Mouse (Mus musculus) liver, embryonic 16.5 days (tissue): ENCODE measurements around the gene Gm12185. TPM values are rescaled to one million over a fixed set of nuclear protein-coding genes. Genes with fewer than 3 reads are reported as not detected.

Source experiments
- ATAC-seq: fragments of 200-750 bp; cut with Nextera tagmentation; 2 replicates; pipeline ENCODE4 v1.8.0; 2017; ENCODE audit warnings: low read depth, mild to moderate bottlenecking, moderate number of reproducible peaks, moderate library complexity
- H3K27ac ChIP-seq: fragments of 300-500 bp; sonication (generic); 2 replicates; pipeline ENCODE4 v1.5.1; 2014; ENCODE audit warnings: mild to moderate bottlenecking, low read length
- H3K27me3 ChIP-seq: fragments of 300-500 bp; sonication (generic); 2 replicates; pipeline ENCODE4 v1.6.1; 2014; ENCODE audit warnings: low read depth, low read length, mixed read lengths; ENCODE audit not compliant: control insufficient read depth, insufficient read depth
- H3K36me3 ChIP-seq: fragments of 300-500 bp; sonication (generic); 2 replicates; pipeline ENCODE4 v1.6.1; 2014; ENCODE audit warnings: mild to moderate bottlenecking; ENCODE audit not compliant: control insufficient read depth, insufficient read depth
- H3K4me1 ChIP-seq: fragments of 300-500 bp; sonication (generic); 2 replicates; pipeline ENCODE4 v1.6.1; 2014; ENCODE audit warnings: low read depth, low read length, mixed read lengths; ENCODE audit not compliant: control insufficient read depth
- H3K4me2 ChIP-seq: fragments of 300-500 bp; sonication (generic); 2 replicates; pipeline ENCODE4 v1.6.1; 2014; ENCODE audit warnings: low read depth, low read length, mixed read lengths
- H3K4me3 ChIP-seq: fragments of 300-500 bp; sonication (generic); 2 replicates; pipeline ENCODE4 v1.5.1; 2014; ENCODE audit warnings: low read depth, mild to moderate bottlenecking, low read length
- H3K9ac ChIP-seq: fragments of 300-500 bp; sonication (generic); 2 replicates; pipeline ENCODE4 v1.6.1; 2014; ENCODE audit warnings: low read depth, low read length
- H3K9me3 ChIP-seq: fragments of 300-500 bp; sonication (generic); replicated peaks from 2 replicates; pipeline ENCODE4 v1.6.1; 2016; ENCODE audit warnings: low read length; ENCODE audit not compliant: control insufficient read depth
- WGBS: fragments of 180-500 bp; shearing (Covaris S2); extraction: QIAGEN DNeasy Blood & Tissue Kit; methylation state at CpG from one replicate; pipeline ENCODE4 v1.1.7; 2014; ENCODE audit not compliant: insufficient replicate concordance; 5-methylcytosine and 5-hydroxymethylcytosine counted together
- polyA plus RNA-seq: library from polyadenylated mRNA; unstranded; fragments of >200 nt; fragmentation: Nextera tagmentation; extraction: Ambion mirVana; gene quantifications from 2 replicates; pipeline ENCODE4 v1.2.1, GENCODE M21; 2015

Gene Gm12185
- polyA plus RNA-seq, 1 experiment from 2014 or later = not detected

GRCm38 (mm10) chr11:48871201-48871772, 120.7 kb downstream of the Gm12185 start, which contains the start of gene Irgm1:
Gene Irgm1, minus strand, starts transcription at chr11:48871683.
- Histone ChIP-seq H3K4me1 (peaks cover 52% of the 10 kb centered on the region), H3K4me2 (peak within 1 kb of the TSS; percentile 77)

DNA sequence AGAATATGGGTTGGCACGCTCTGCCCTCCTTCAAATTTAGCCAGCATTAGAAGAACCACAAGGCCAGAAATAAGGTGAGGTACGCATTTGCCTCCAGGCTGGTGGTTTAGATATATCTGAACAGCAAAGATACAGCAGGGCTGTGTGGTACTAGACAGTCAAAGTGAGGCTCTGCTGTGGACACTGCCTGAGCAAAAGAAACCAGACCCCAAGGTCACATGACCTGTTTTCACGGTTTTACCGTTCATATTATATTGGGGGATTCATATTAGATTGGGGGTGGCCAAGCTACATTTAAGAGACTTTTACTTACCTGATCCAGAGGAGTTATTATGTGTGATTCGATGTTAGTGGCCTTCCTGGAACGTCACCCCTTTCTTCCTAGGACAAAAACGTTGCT, 121.2 kb downstream of the Gm12185 start:
- Histone ChIP-seq H3K4me2 (peak overlapping the region; percentile 77), H3K9me3 (no peaks in the 10 kb centered on the region), H3K4me3 (peak overlapping the region; percentile 73), H3K4me1 (peaks cover 52% of the 10 kb centered on the region), H3K9ac (peak overlapping the region; percentile 79), H3K36me3 (peaks cover 10% of the 10 kb centered on the region), H3K27ac (peak overlapping the region; percentile 92), H3K27me3 (no peaks in the 10 kb centered on the region)
- ATAC-seq = peak; percentile 30; the same call in 1 of the 2 replicates
- 6% methylated on average over 7 of the region's 7 CpGs for WGBS

More at GRCm38 (mm10) chr11:48871201-48871772, 120.7 kb downstream of the Gm12185 start, which contains the start of gene Irgm1:
- Histone ChIP-seq H3K9ac (peak within 1 kb of the TSS; percentile 79), H3K4me3 (peak within 1 kb of the TSS; percentile 73), H3K9me3 (no peaks in the 10 kb centered on the region), H3K27ac (peak within 1 kb of the TSS; percentile 92), H3K36me3 (peaks cover 5% of the 10 kb centered on the region), H3K27me3 (no peaks in the 10 kb centered on the region)
- peak; percentile 57 for ATAC-seq
- under 1% methylated on average over 19 of the region's 19 CpGs for WGBS

- ATAC-seq = no peak
- 25% methylated on average over 7 of the region's 7 CpGs for WGBS
Observed at GRCm38 (mm10) chr11:48869380-48870110, 122.5 kb downstream of the Gm12185 start.

DNA sequence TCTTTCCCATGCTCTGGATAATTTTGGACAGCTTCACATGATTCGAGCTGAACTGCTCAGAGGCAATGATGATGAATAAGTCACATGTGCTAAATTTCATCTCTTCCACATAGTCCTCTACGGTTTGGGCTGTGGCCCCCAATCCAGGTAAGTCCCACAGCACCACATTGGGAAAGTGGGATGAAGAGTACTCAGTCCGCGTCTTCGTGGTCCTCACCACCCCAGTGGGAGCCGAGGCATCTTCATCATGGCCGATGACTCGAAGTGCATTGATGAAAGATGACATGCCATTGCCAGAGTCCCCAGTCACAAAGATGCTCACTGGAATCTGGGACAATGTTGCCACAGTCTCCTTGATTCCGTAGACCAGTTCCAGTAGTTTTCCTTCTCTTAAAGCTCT, 125.5 kb downstream of the Gm12185 start:
- Histone ChIP-seq H3K4me1 (peaks cover 25% of the 10 kb centered on the region), H3K9me3 (no peaks in the 10 kb centered on the region), H3K4me2 (no peak overlapping the region), H3K4me3 (no peak overlapping the region), H3K9ac (no peak overlapping the region), H3K27ac (no peak overlapping the region), H3K36me3 (peaks cover 19% of the 10 kb centered on the region), H3K27me3 (no peaks in the 10 kb centered on the region)
- ATAC-seq = no peak
- 87% methylated on average over 9 of the region's 9 CpGs for WGBS

More at GRCm38 (mm10) chr11:48869380-48870110, 122.5 kb downstream of the Gm12185 start:
- peaks cover 49% of the 10 kb centered on the region for H3K4me1 ChIP-seq
- H3K4me2 ChIP-seq = peak overlapping the region; percentile 77
- peaks cover 19% of the 10 kb centered on the region for H3K36me3 ChIP-seq
- no peaks in the 10 kb centered on the region for H3K27me3 ChIP-seq
- peak overlapping the region; percentile 79 for H3K9ac ChIP-seq
- H3K27ac ChIP-seq = peak overlapping the region; percentile 78
- H3K4me3 ChIP-seq = peak overlapping the region; percentile 73
- no peaks in the 10 kb centered on the region for H3K9me3 ChIP-seq

GRCm38 (mm10) chr11:48863808-48864207, 128.2 kb downstream of the Gm12185 start:
- Histone ChIP-seq H3K4me3 (no peak overlapping the region), H3K27me3 (no peaks in the 10 kb centered on the region), H3K9me3 (no peaks in the 10 kb centered on the region), H3K4me1 (peaks cover 9% of the 10 kb centered on the region), H3K27ac (no peak overlapping the region), H3K9ac (no peak overlapping the region), H3K4me2 (no peak overlapping the region), H3K36me3 (peaks cover 19% of the 10 kb centered on the region)
- 53% methylated on average over 3 of the region's 3 CpGs for WGBS
- no peak for ATAC-seq

DNA sequence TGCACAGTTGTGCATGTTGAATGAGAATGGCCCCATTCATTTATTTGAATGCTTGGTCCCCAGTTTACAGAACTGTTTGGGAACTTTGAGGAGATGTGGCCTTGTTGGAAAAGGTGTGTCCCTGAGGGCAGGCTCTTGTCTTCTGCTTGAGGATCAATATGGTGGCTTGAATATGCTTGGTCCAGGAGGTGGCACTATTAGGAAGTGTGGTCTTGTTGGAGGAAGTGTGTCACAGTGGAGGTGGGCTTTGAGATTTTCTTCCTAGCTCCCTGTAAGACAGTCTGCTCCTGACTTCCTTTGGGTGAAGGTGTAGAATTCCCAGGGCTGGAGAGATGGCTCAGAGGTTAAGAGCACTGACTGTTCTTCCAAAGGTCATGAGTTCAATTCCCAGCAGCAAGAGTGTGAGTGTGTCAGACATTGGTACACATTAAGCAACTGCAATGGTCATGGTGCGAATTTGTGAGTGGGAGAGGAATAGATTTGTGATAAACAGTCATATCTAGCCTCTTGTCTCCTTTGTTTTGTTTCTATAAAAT, 129.2 kb downstream of the Gm12185 start:
- WGBS = 66% methylated on average over 1 of the region's 1 CpGs
- Histone ChIP-seq H3K27me3 (no peaks in the 10 kb centered on the region), H3K27ac (no peak overlapping the region), H3K4me3 (no peak overlapping the region), H3K36me3 (peaks cover 19% of the 10 kb centered on the region), H3K9ac (no peak overlapping the region), H3K4me2 (no peak overlapping the region), H3K4me1 (peaks cover 6% of the 10 kb centered on the region), H3K9me3 (no peaks in the 10 kb centered on the region)
- no peak for ATAC-seq

DNA sequence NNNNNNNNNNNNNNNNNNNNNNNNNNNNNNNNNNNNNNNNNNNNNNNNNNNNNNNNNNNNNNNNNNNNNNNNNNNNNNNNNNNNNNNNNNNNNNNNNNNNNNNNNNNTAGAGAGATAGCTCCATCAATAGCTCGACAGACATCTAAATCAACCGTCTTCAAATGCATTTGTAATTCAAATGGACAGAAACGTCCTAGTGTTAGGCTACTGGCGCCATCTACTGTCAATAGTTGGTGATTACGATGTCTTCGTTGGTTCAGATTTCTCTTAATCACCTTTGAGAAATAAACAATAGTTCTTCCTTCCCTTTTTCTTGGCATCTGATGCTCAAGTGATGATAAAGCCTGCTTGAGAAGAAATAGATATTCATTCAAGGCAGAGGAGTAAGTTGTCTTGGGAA, 133.0 kb downstream of the Gm12185 start:
- Histone ChIP-seq H3K4me1 (peaks cover 30% of the 10 kb centered on the region), H3K27me3 (peaks cover 4% of the 10 kb centered on the region), H3K36me3 (no peaks in the 10 kb centered on the region), H3K4me3 (no peak overlapping the region), H3K4me2 (peak overlapping the region; percentile 85), H3K9me3 (no peaks in the 10 kb centered on the region), H3K27ac (no peak overlapping the region), H3K9ac (no peak overlapping the region)
- no peak for ATAC-seq
- under 1% methylated on average over 6 of the region's 6 CpGs for WGBS
